In the genomic region with DNA sequence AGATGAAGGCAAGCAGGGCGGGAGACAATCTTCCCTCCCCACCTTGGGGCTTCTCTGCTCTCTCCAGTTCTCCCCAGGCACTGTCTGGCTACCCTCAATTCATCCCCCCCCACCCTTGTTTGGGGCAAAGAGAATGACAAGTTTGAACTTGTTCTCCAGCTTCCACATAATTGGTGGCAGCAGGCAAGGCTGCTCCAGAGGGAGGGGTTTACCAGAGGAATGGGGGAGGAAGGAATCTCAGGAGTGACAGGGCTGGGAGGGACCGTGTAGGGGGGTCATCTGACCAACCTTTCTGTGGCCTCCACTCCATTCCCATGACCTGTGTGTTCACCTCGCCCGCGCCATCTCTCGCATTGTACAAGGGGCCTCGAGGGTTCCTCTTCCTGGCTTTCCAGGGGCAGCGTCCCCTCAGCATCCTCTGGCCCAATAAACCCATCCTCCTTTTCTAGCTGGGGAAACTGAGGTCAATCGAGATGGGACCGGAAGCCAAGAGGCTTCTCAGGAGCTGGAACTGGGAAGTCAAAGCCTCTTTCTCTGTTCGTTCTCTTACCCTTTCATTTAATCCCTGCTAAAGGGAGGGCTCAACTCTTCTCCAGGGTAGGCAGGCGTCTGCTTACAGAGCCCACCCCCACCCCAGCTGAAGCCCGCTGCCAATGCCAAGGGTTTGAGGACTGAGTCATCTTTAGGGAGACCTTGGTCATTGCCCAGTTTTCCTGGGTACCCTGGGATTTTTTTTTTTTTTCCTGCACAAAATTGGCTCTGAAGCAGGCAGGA, we compare ENCODE assay signal across 9 mouse cellular contexts. TPM values are rescaled to one million over a fixed set of nuclear protein-coding genes. Genes with fewer than 3 reads are reported as not detected.
DNase-seq lines count a peak whose midpoint lies in the region; ATAC-seq lines count a peak whose summit lies in the region.
"Had no signal": no experiment of that assay in that cellular context is flagged by ENCODE, and none has a peak within 500 bp of the region (broad histone marks: within the 10 kb centered on the region; RNA-seq: fewer than 3 reads in every experiment).

No protein-coding gene starts in this region.

- no peak for ATAC-seq in forebrain, embryonic 14.5 days
- no peak for ATAC-seq in midbrain, embryonic 11.5 days (ENCODE audit: low FRiP score)

- peak overlapping the region; percentile 88 for H3K4me2 ChIP-seq in forebrain, embryonic 14.5 days (ENCODE audit: low read length)
- H3K4me2 ChIP-seq in midbrain, embryonic 11.5 days, result no peak overlapping the region; the same call in none of the 2 replicates

- H3K4me1 ChIP-seq in forebrain, embryonic 14.5 days (ENCODE audit: control insufficient read depth, insufficient read depth, low read length), result peaks cover 18% of the 10 kb centered on the region
- H3K4me1 ChIP-seq in midbrain, embryonic 11.5 days (ENCODE audit: control insufficient read depth, insufficient read depth, low read length), result peaks cover 43% of the 10 kb centered on the region

- DNase-seq in ES-CJ7 (ENCODE audit: low read depth, low spot score) (peak; percentile 28), R1 (ENCODE audit: low read depth, low spot score) (peak; percentile 49)
- DNase-seq in forebrain, embryonic 14.5 days (ENCODE audit: low spot score), result no peak
- peak; percentile 92 for DNase-seq in midbrain, embryonic 11.5 days (ENCODE audit: low spot score, missing footprints)
- no peak for DNase-seq in cerebellum, adult 9-10 months
- DNase-seq in urinary bladder, postnatal 10 days (ENCODE audit: low spot score), result no peak
- no peak for DNase-seq in ovary, postnatal 10 days (ENCODE audit: low spot score)
- DNase-seq: heart, adult 18-20 months; lung, postnatal 14 days had no signal

- H3K27ac ChIP-seq in forebrain, embryonic 14.5 days (ENCODE audit: low read depth, low read length), result peak overlapping the region; percentile 90; the same call in 1 of the 2 replicates
- H3K27ac ChIP-seq in midbrain, embryonic 11.5 days (ENCODE audit: low read depth, low read length), result peak overlapping the region; percentile 97

- H3K9me3 ChIP-seq in forebrain, embryonic 14.5 days (replicated peaks; ENCODE audit: control insufficient read depth, low read length), result no peaks in the 10 kb centered on the region
- H3K9me3 ChIP-seq in midbrain, embryonic 11.5 days (ENCODE audit: control insufficient read depth, low read length), result no peaks in the 10 kb centered on the region

- H3K4me3 ChIP-seq in forebrain, embryonic 14.5 days (ENCODE audit: low read depth, low read length), result peak overlapping the region; percentile 66
- no peak overlapping the region for H3K4me3 ChIP-seq in midbrain, embryonic 11.5 days (ENCODE audit: low read depth, low read length)

- 26% methylated on average over 13 of the region's 13 CpGs for WGBS in forebrain, embryonic 14.5 days
- 14% methylated on average over 13 of the region's 13 CpGs for WGBS in midbrain, embryonic 11.5 days

- H3K36me3 ChIP-seq in forebrain, embryonic 14.5 days (ENCODE audit: control insufficient read depth, insufficient read depth, low read length), result no peaks in the 10 kb centered on the region
- no peaks in the 10 kb centered on the region for H3K36me3 ChIP-seq in midbrain, embryonic 11.5 days (ENCODE audit: control insufficient read depth, insufficient read depth, low read length)

- peak overlapping the region; percentile 85; the same call in 1 of the 2 replicates for H3K9ac ChIP-seq in forebrain, embryonic 14.5 days (ENCODE audit: low read length)
- H3K9ac ChIP-seq in midbrain, embryonic 11.5 days (ENCODE audit: low read length), result peak overlapping the region; percentile 93

- H3K27me3 ChIP-seq in forebrain, embryonic 14.5 days (replicated peaks; ENCODE audit: control insufficient read depth, insufficient read depth, low read length), result no peaks in the 10 kb centered on the region
- H3K27me3 ChIP-seq in midbrain, embryonic 11.5 days (ENCODE audit: control insufficient read depth, insufficient read depth, low read length), result no peaks in the 10 kb centered on the region

RNA-seq across cellular contexts. Expression of a gene that starts 1.3 kb away (rescaled TPM):
- 4.7 TPM in 2 replicates for polyA plus RNA-seq in forebrain, embryonic 14.5 days (2014; fragmentation: Nextera tagmentation; extraction: Ambion mirVana)
- 10.1 and 10.2 TPM in 2 replicates for polyA plus RNA-seq in midbrain, embryonic 11.5 days (2014; fragmentation: Nextera tagmentation; extraction: Ambion mirVana)

RNA-seq across cellular contexts. Expression of a gene that starts 36.3 kb away (rescaled TPM):
- polyA plus RNA-seq in forebrain, embryonic 14.5 days (2014; fragmentation: Nextera tagmentation; extraction: Ambion mirVana), result 31.0 and 33.9 TPM in 2 replicates
- 24.6 and 30.2 TPM in 2 replicates for polyA plus RNA-seq in midbrain, embryonic 11.5 days (2014; fragmentation: Nextera tagmentation; extraction: Ambion mirVana)

Comparison
In these comparisons a context has a peak if more than half of its experiments do, and no peak if none do; other contexts are left out.
1. DNase-seq: peak in ES-CJ7 (single experiment), R1 (single experiment) and midbrain, embryonic 11.5 days (single experiment); none in forebrain, embryonic 14.5 days (single experiment), cerebellum, adult 9-10 months (single experiment), urinary bladder, postnatal 10 days (single experiment) and ovary, postnatal 10 days (single experiment).